Mouse (Mus musculus) neural tube, embryonic 14.5 days (tissue): Measurements from ENCODE around the gene Cnn2. TPM values are rescaled to one million over a fixed set of nuclear protein-coding genes. Genes with fewer than 3 reads are reported as not detected.
"Not testable (repeated sequence)": the region's sequence is repeated elsewhere in the genome, so short reads cannot be mapped to it uniquely, and the experiment has no call there.

Source experiments
- ATAC-seq: fragments of 200-750 bp; cut with Nextera tagmentation; 2 replicates; pipeline ENCODE4 v1.8.0; 2017; ENCODE audit warnings: low read depth, mild to moderate bottlenecking, moderate TSS enrichment, moderate library complexity
- H3K27ac ChIP-seq: fragments of 300-500 bp; sonication (generic); 2 replicates; pipeline ENCODE4 v1.5.1; 2014; ENCODE audit warnings: low read depth, mild to moderate bottlenecking, control low read depth, low read length, moderate library complexity, mixed read lengths
- H3K27me3 ChIP-seq: fragments of 300-500 bp; sonication (generic); 2 replicates; pipeline ENCODE4 v1.6.1; 2014; ENCODE audit warnings: low read length; ENCODE audit not compliant: control insufficient read depth, insufficient read depth
- H3K36me3 ChIP-seq: fragments of 300-500 bp; sonication (generic); 2 replicates; pipeline ENCODE4 v1.6.1; 2014; ENCODE audit warnings: low read length, mixed read lengths; ENCODE audit not compliant: control insufficient read depth, insufficient read depth
- H3K4me1 ChIP-seq: fragments of 300-500 bp; sonication (generic); 2 replicates; pipeline ENCODE4 v1.6.1; 2014; ENCODE audit warnings: low read length; ENCODE audit not compliant: control insufficient read depth, insufficient read depth
- H3K4me2 ChIP-seq: fragments of 300-500 bp; sonication (generic); 2 replicates; pipeline ENCODE4 v1.6.1; 2014; ENCODE audit warnings: mild to moderate bottlenecking, low read depth, low read length, control low read depth
- H3K4me3 ChIP-seq: fragments of 300-500 bp; sonication (generic); 2 replicates; pipeline ENCODE4 v1.5.1; 2014; ENCODE audit warnings: low read depth, low read length, control low read depth, mixed read lengths
- H3K9ac ChIP-seq: fragments of 300-500 bp; sonication (generic); replicated peaks from 2 replicates; pipeline ENCODE4 v1.6.1; 2014; ENCODE audit warnings: low read depth, mild to moderate bottlenecking, control low read depth, low read length, mixed read lengths
- H3K9me3 ChIP-seq: fragments of 300-500 bp; sonication (generic); 2 replicates; pipeline ENCODE4 v1.6.1; 2016; ENCODE audit warnings: low read length; ENCODE audit not compliant: control insufficient read depth
- WGBS: fragments of 180-500 bp; shearing (Covaris S2); extraction: QIAGEN DNeasy Blood & Tissue Kit; methylation state at CpG from one replicate; pipeline ENCODE4 v1.1.7; 2014; 5-methylcytosine and 5-hydroxymethylcytosine counted together
- polyA plus RNA-seq: library from polyadenylated mRNA; unstranded; fragments of >200 nt; fragmentation: Nextera tagmentation; extraction: Ambion mirVana; gene quantifications from 2 replicates; pipeline ENCODE4 v1.2.1, GENCODE M21; 2014

Cnn2 gene
- polyA plus RNA-seq, 1 experiment from 2014 or later, result 9.9 TPM

DNA sequence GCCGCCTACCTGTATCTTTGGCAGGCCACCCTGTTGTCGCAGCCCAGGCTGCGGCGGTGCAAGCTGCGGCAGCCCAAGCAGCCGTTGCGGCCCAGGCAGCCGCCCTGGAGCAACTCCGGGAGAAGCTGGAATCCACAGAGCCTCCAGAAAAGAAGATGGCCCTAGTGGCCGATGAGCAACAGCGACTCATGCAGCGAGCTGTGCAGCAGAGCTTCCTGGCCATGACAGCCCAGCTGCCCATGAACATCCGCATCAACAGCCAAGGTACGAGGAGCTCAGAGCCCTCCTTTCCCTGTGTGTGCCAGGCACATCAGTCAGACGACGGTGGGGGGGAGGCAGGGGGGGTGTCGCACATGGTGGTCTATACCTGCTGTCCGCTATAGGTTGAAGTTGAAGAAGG, 37.7 kb upstream of the Cnn2 start:
- Histone ChIP-seq H3K4me3 (no peak overlapping the region), H3K9ac (no peak overlapping the region), H3K36me3 (peaks cover 32% of the 10 kb centered on the region), H3K27me3 (no peaks in the 10 kb centered on the region), H3K4me2 (no peak overlapping the region), H3K4me1 (0 out of 2 replicates have a peak, but pooled peaks cover 4% of the 10 kb centered on the region), H3K27ac (no peak overlapping the region), H3K9me3 (no peaks in the 10 kb centered on the region)
- WGBS, result 90% methylated on average over 18 of the region's 18 CpGs
- no peak for ATAC-seq

DNA sequence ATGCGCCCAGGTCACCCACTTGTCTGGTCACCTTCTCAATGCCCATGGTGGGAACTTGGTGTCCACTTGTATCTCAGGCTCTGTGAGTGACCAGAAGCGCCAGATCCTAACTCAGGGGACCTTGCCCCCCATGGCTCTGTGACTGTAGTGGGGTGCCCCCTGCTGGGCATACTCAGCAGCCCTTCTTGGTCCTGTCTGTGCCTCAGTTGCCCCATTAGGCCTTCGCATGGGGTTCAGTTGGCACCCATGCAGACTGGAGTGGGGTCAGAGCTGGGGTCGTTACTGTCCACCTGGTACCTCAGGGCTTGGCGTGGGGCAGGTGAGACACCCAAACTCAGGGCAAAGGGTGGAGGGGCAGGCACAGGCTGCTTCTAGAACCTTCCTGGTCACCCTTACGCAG, 34.4 kb upstream of the Cnn2 start:
- peaks cover 28% of the 10 kb centered on the region for H3K36me3 ChIP-seq
- no peak overlapping the region for H3K4me3 ChIP-seq
- no peak for ATAC-seq
- WGBS, result 86% methylated on average over 6 of the region's 6 CpGs
- no peak overlapping the region for H3K27ac ChIP-seq
- H3K9ac ChIP-seq, result no peak overlapping the region
- no peaks in the 10 kb centered on the region for H3K27me3 ChIP-seq
- no peak overlapping the region for H3K4me2 ChIP-seq
- no peaks in the 10 kb centered on the region for H3K9me3 ChIP-seq
- no peaks in the 10 kb centered on the region for H3K4me1 ChIP-seq

DNA sequence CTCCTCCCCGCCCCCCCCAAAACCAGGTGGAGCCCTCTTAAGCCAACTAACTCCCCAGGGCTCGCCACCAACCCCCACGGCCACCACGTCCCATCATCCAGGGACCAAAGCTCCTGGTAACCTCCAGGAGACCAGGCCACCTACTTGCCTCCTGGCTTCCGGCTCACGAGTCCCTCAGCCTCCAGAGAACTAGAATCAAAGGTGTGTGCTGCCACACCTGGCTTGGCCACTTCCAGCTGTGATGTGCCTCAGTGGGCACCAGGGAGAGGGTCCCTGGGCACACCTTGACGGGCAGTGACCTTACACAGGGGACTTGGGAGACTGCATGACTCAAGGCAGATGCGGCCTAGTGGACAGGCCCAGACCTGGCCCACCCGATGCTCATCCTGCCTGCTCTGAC, 32.7 kb upstream of the Cnn2 start:
- peaks cover 2% of the 10 kb centered on the region; the same call in 1 of the 2 replicates for H3K4me1 ChIP-seq
- H3K4me3 ChIP-seq, result no peak overlapping the region
- H3K27ac ChIP-seq, result no peak overlapping the region
- 70% methylated on average over 9 of the region's 9 CpGs for WGBS
- no peak overlapping the region for H3K9ac ChIP-seq
- H3K36me3 ChIP-seq, result peaks cover 22% of the 10 kb centered on the region
- no peak for ATAC-seq
- no peak overlapping the region for H3K4me2 ChIP-seq
- no peaks in the 10 kb centered on the region for H3K27me3 ChIP-seq
- H3K9me3 ChIP-seq, result no peaks in the 10 kb centered on the region

DNA sequence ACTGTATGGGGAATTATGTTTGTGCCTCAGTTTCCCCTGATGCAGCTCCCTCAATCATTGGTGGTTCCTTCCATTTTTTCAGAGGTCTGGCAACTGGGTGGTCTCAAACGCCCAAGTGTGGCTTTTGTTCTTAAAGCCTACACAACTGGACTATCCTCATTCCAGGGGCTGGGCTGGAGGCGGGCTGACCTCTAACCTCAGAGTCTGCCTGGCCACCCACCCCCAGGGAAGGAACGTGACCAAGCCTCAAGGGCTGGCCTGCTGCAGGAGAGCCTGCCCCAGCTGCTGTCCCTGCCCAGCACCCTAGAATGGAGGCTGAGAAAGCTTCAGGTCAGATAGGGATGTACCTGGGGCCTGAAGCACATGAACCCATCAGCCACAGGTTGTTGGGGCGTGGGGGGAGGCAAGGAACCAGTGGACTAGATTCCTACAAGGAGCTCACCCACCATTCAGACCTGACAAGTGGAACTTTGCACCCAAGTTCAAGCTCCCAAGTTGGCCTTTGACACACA, 31.7 kb upstream of the Cnn2 start:
- WGBS, result 17% methylated on average over 4 of the region's 4 CpGs
- Histone ChIP-seq H3K36me3 (peaks cover 13% of the 10 kb centered on the region), H3K4me2 (no peak overlapping the region), H3K9me3 (no peaks in the 10 kb centered on the region), H3K27ac (no peak overlapping the region), H3K9ac (no peak overlapping the region), H3K27me3 (no peaks in the 10 kb centered on the region), H3K4me1 (peaks cover 6% of the 10 kb centered on the region; the same call in 1 of the 2 replicates), H3K4me3 (no peak overlapping the region)
- no peak for ATAC-seq

DNA sequence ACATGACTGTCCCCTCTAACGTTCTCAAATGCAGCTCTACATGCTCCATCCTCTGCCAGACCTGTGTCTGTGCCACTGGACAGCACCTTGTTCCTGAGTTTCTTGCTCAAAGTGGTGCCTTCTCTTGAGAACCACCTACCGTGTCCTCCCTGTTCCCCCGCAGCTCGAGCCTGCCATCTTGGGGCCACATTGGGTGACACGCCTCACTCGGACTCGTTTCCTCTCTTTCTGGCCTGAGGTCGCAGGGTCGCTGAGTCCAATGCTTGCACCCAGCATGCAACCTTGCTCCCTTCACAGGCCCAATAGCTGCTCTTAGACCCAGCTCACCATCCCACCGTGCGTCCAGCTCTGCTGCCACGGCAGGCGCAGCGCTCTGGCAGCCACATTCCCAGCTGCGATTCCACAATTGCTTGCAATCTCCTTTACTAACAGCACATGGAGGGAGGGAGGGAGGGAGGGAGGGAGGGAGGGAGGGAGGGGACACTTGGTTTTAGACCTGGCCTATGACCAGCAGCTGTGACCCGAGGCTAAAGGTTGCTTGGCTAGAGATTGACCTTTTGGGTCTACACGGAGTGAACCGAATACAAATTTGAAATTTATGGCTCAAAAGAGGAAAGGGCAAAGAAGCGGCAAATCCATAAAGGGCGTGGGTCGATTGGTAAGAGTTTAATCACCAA, 30.1 kb upstream of the Cnn2 start:
- Histone ChIP-seq H3K9me3 (no peaks in the 10 kb centered on the region), H3K27ac (no peak overlapping the region), H3K4me3 (no peak overlapping the region), H3K27me3 (no peaks in the 10 kb centered on the region), H3K4me1 (peaks cover 6% of the 10 kb centered on the region; the same call in 1 of the 2 replicates), H3K36me3 (peaks cover 12% of the 10 kb centered on the region), H3K4me2 (no peak overlapping the region), H3K9ac (no peak overlapping the region)
- ATAC-seq, result no peak
- WGBS, result 3% methylated on average over 21 of the region's 21 CpGs

DNA sequence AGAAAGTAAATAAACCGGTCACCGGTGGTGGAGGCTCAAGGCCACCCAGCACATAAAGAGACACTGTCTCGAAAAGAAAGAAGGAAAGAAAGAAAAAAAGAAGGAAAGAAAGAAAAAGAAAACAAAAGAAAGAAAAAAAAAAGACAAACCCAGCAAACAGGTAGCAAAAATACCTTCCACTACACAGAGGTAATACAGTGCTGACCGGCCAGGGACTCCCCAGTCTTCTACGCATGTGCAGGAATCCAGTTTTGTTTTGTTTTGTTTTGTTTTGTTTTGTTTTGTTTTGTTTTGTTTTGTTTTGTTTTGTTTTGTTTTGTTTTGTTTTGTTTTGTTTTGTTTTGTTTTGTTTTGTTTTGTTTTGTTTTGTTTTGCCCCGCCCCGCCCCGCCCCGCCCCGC, 29.0 kb upstream of the Cnn2 start:
- not testable (repeated sequence) for H3K4me3 ChIP-seq, ATAC-seq, H3K9me3 ChIP-seq, H3K27me3 ChIP-seq, H3K9ac ChIP-seq, H3K4me1 ChIP-seq, H3K27ac ChIP-seq, H3K36me3 ChIP-seq
- 38% methylated on average over 10 of the region's 10 CpGs for WGBS
- H3K4me2 ChIP-seq, result peak overlapping the region; percentile 66; the same call in 1 of the 2 replicates

DNA sequence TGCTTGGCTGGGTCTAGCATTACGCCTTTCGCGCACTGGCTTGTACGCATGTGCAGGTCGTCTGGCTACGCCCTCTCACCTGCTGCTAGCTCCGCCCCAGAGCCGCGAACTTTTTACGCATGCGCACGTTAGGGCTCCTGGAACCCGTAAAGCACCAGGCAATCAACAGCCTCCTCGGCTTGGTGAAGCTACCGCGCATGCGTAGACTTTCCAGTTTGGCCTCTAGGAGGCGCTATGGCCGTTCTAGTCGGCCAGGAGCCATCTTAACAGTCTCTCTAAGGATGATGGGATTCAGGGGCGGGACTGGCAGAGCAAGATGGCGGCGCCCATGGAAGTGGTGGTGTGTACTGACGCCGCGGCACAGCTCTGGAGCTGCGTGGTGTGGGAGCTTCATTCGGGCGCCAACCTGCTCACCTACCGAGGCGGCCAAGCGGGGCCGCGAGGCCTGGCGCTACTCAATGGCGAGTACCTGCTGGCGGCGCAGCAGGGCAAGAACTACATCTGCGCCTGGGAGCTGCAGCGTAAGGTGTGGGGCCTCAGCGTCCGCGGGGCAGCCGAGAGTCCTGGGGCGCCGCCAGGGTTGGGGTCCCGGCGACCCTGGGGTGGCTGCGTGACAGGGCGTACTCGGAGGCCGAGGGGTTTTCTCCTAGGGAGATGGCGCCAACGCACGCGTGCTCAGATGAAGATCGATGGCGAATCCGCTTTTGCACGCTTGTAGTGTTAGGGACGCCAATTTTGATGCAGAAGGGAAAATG, 28.4 kb upstream of the Cnn2 start, which contains the start of gene Wdr18:
TSS of gene Wdr18 (plus strand) at position 306 of the 755 bp plus-strand sequence.
- peak within 1 kb of the TSS; percentile 74 for H3K9ac ChIP-seq
- H3K36me3 ChIP-seq, result 0 out of 2 replicates have a peak, but pooled peaks cover 10% of the 10 kb centered on the region
- WGBS, result under 1% methylated on average over 61 of the region's 61 CpGs
- peak within 1 kb of the TSS; percentile 88 for H3K4me3 ChIP-seq
- no peaks in the 10 kb centered on the region for H3K27me3 ChIP-seq
- H3K4me2 ChIP-seq, result peak within 1 kb of the TSS; percentile 66
- peaks cover 6% of the 10 kb centered on the region; the same call in 1 of the 2 replicates for H3K4me1 ChIP-seq
- peak within 1 kb of the TSS; percentile 57; the same call in 1 of the 2 replicates for H3K27ac ChIP-seq
- peak; percentile 97 for ATAC-seq
- no peaks in the 10 kb centered on the region for H3K9me3 ChIP-seq

DNA sequence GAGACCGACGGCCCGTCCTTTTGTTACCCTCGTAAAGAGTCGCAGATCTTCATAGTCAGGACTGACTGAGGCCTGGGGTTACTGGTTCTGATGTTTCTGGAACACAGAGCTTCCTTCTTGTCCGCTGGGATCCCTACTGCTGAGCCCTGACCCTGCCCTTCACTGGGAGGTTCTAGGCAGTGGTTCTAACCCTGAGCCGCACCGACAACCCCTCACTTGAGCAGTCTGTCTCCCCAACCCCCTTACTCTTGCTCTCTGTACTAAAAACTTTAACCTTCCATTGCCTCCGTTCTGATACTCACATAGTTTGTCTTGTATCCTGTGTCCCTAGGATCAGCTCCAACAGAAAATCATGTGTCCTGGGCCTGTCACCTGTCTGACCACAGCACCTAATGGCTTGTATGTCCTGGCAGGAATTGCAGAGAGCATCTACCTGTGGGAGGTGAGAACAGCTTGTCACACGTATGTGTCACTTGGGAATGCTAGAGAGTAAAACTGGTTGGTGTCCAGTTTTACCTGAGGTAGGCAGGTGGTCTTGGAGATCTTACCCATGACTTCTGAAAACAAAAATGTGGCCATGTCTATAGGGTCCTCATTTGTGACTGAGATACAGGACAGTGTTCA, 27.6 kb upstream of the Cnn2 start:
- H3K27me3 ChIP-seq, result no peaks in the 10 kb centered on the region
- ATAC-seq, result no peak
- peak overlapping the region; percentile 74 for H3K9ac ChIP-seq
- peaks cover 6% of the 10 kb centered on the region; the same call in 1 of the 2 replicates for H3K4me1 ChIP-seq
- H3K9me3 ChIP-seq, result no peaks in the 10 kb centered on the region
- no peak overlapping the region for H3K27ac ChIP-seq
- H3K4me2 ChIP-seq, result peak overlapping the region; percentile 66
- 0 out of 2 replicates have a peak, but pooled peaks cover 15% of the 10 kb centered on the region for H3K36me3 ChIP-seq
- H3K4me3 ChIP-seq, result peak overlapping the region; percentile 88
- WGBS, result 17% methylated on average over 10 of the region's 10 CpGs
